Mouse (Mus musculus): ENCODE results near the gene Scarf1. TPM values are rescaled to one million over a fixed set of nuclear protein-coding genes. Genes with fewer than 3 reads are reported as not detected.
"Not testable (repeated sequence)": the region's sequence is repeated elsewhere in the genome, so short reads cannot be mapped to it uniquely, and the experiment has no call there.

Gene Scarf1
- polyA plus RNA-seq, 1 experiment from 2014 or later = 0.17 TPM

DNA sequence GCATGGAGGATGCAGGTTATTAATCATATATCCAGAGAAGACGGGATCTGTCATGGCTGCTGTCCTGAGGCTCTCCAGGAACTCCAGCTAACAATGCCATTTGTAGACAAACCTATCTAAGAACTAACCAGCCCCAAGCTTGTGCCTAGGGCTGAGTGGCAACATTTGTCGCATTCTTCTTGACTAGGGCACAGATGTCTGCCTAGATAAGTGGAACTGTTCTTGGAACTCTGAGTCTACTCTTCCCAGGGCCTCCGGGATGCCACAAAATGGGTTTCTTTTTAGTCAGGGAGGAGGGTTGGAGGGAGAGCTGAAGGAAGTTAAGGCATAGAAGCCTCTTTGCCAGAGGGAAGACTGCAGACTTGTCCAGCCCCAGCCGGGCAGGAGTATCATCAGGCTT is 32.7 kb downstream of the Scarf1 start:
- ChIA-PET CTCF (interaction anchor here (1.3 kb wide), 1 partner anchor 144 kb away, joined by 3 read pairs; no protein-coding TSS in a partner anchor), POLR2A (no interaction called here)
- H3K27me3 ChIP-seq = no peaks in the 10 kb centered on the region
- in situ Hi-C loops (cut with MboI; ENCODE audit: low pct_unique_long_range_greater_than_20kb) = no loop called here
- no peak for ATAC-seq
- TF ChIP-seq CTCF (IDR thresholded peaks at IDR 0.05) = no peak
- no peak for DNase-seq (ENCODE audit: low read depth, low spot score)

DNA sequence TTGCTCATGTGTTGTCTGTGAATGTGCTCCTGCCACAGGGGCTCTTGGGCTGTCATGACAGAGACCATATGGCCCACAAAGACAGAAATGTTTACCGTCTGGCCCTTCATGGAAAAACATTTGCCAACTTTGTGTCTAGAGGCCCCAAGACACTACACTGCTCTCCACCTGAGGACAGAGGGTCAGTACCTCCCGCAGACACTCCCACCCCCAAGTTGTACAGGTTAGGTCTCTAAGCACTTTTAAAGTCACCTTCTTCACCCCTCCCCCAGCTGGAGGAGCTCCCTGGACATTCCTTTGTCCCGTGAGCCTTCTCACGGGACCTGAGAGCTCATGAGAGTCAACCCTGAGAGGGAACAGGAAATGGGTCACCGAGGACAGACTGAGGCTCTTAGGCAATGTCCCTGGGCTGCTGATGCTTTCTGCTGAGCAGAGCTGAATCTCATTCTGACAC is 36.3 kb downstream of the Scarf1 start:
- CTCF ChIA-PET = no interaction called here
- no peak for DNase-seq (ENCODE audit: low read depth, low spot score)
- ATAC-seq = no peak
- TF ChIP-seq CTCF (IDR thresholded peaks at IDR 0.05) = no peak
- in situ Hi-C loops (cut with MboI; ENCODE audit: low pct_unique_long_range_greater_than_20kb) = no loop called here
- no peaks in the 10 kb centered on the region for H3K27me3 ChIP-seq
- POLR2A ChIA-PET = interaction anchor here (0.9 to 1.2 kb wide), 2 partner anchors 13 to 20 kb away, joined by 3 read pairs; no protein-coding TSS in a partner anchor

DNA sequence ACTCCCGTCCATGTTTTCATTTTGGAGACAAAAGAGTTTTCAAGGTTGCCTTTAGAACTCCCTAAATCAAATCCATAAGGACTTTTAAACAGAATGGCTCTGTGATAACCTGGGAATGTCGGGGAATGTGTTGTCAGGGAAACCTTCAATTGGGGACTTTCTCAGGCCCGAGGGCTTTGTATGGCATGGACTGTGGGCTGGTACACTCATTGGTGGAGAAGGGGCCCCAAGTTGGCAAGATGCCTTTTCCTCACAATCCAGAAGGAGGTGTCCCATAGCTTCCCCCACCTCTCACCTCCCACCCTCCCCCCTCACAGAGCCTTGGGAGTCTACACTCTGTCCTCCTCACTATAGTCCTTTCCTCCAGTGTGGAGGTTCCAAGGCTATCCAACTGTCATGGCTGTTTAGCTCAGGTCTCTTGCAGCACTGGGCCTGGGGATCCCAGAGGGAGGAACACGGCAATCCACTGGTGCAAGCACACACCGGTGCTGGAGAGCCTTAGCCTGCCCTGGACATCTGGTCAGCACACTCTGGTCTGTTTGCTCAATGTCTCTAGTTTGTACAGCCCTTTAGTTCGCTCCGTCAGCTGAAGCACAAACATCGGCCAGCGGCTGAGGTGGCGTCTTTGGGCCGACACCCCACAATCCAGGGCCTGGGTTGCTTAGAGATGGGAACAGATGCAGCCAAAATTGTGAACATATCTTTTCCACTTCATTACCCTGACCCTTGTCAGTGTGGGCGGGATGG is 37.0 kb downstream of the Scarf1 start:
- no peak for TF ChIP-seq CTCF (IDR thresholded peaks at IDR 0.05)
- ChIA-PET CTCF (no interaction called here), POLR2A (interaction anchor here (0.6 to 1.2 kb wide), 3 partner anchors 12 to 43 kb away, joined by 3 read pairs; no protein-coding TSS in a partner anchor)
- DNase-seq (ENCODE audit: low read depth, low spot score) (no peak), ATAC-seq (no peak)
- in situ Hi-C loops (cut with MboI; ENCODE audit: low pct_unique_long_range_greater_than_20kb) = no loop called here
- no peaks in the 10 kb centered on the region for H3K27me3 ChIP-seq

DNA sequence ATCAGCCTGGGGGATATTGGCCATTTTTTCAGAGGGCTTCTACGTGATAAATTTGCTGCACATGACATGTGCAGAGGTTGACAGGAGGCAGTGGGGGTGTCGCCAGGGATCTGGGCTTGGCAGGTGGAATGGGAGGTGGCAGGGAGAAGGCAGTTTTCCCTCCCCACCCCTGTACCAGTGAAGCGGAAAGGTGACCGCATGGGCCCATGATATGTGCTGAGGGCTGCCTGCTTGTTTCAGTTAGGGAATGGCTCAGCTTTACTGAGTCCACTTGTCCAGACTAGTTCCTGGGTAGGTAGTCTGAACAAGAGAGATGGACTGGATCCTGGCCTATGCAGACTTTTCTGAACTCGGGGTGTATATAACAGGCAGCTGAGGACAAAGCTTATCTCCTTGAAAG is 38.0 kb downstream of the Scarf1 start:
- ATAC-seq (peak; percentile 54), DNase-seq (ENCODE audit: low read depth, low spot score) (no peak)
- no peak for TF ChIP-seq CTCF (IDR thresholded peaks at IDR 0.05)
- no peaks in the 10 kb centered on the region for H3K27me3 ChIP-seq
- in situ Hi-C loops (cut with MboI; ENCODE audit: low pct_unique_long_range_greater_than_20kb) = no loop called here
- POLR2A ChIA-PET = no interaction called here
- CTCF ChIA-PET = interaction anchor here (1.2 to 1.7 kb wide), 2 partner anchors 12 to 21 kb away, joined by 3 to 4 read pairs; no protein-coding TSS in a partner anchor

DNA sequence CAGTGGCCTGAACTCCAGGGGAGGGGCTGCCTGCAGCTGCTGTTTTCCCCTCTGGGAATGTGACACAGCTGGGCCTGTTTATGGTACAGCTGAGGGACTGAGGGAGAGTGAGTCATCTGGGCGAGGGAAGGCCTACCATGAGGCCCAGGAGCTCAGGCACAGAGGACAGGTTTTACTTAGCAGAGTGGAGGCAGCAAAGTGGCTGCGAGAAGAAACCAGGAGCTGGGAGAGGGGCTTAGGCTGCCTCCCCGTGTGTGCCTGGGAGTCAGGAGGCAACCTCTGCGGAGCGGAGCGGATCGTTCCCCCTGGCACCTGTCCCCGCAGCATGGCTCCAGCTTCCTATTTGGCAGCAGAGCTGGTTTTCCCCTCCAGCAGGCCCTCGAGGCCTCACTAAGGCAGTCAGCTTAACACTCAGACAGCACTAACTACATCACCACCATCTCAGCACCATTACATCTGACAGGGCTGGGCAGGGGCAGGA is 38.7 kb downstream of the Scarf1 start:
- POLR2A ChIA-PET = no interaction called here
- TF ChIP-seq CTCF (IDR thresholded peaks at IDR 0.05) = no peak
- CTCF ChIA-PET = interaction anchor here (1.2 to 1.7 kb wide), 2 partner anchors 11 to 22 kb away, joined by 3 to 4 read pairs; no protein-coding TSS in a partner anchor
- H3K27me3 ChIP-seq = no peaks in the 10 kb centered on the region
- ATAC-seq (no peak), DNase-seq (ENCODE audit: low read depth, low spot score) (no peak)
- in situ Hi-C loops (cut with MboI; ENCODE audit: low pct_unique_long_range_greater_than_20kb) = no loop called here

DNA sequence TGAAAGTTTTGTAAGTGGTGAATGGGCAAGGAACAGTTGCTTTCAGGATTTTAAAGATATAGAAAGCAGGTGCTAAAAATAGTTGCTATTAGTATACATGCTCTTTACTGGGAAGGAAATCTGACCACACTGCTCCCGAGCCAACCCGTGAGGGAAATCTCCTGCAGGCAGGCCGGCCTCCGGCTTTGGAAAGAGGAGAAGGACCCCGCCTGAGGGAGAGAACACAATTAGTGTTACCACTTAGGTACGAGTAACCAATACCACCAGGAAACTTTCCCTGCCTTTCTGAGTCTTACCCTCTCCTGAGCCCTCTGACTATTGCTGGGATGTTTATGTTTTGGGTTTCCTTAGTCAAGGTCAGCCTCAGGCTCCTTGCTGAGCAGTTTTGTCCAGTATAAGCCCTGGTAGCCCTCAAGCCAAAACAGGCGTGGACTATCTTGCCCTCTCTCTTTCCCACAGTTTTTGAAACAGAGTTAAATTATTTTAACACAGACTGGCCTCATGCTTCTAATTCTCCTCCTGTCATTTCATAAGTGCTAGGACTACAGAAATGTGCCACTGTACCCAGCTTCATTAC is 39.7 kb downstream of the Scarf1 start:
- ChIA-PET CTCF (no interaction called here), POLR2A (interaction anchor here (0.5 kb wide), 1 partner anchor 153 kb away, joined by 8 read pairs; no protein-coding TSS in a partner anchor)
- ATAC-seq = no peak
- TF ChIP-seq CTCF (IDR thresholded peaks at IDR 0.05) = no peak
- in situ Hi-C loops (cut with MboI; ENCODE audit: low pct_unique_long_range_greater_than_20kb) = no loop called here
- DNase-seq (ENCODE audit: low read depth, low spot score) = no peak
- H3K27me3 ChIP-seq = no peaks in the 10 kb centered on the region

DNA sequence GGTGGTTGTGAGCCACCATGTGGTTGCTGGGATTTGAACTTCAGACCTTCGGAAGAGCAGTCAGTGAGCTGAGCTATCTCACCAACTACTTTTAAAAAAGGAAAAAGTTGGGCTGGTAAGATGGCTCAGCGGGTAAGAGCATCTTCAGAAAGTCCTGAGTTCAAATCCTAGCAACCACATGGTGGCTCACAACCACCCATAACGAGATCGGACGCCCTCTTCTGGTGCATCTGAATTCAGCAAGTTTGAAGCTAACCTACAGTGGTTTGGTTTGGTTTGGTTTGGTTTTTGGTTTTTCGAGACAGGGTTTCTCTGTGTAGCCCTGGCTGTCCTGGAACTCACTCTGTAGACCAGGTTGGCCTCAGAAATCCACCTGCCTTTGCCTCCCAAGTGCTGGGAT is 42.7 kb downstream of the Scarf1 start:
- ATAC-seq; in situ Hi-C loops (cut with MboI; ENCODE audit: low pct_unique_long_range_greater_than_20kb); H3K27me3 ChIP-seq: not testable (repeated sequence)

DNA sequence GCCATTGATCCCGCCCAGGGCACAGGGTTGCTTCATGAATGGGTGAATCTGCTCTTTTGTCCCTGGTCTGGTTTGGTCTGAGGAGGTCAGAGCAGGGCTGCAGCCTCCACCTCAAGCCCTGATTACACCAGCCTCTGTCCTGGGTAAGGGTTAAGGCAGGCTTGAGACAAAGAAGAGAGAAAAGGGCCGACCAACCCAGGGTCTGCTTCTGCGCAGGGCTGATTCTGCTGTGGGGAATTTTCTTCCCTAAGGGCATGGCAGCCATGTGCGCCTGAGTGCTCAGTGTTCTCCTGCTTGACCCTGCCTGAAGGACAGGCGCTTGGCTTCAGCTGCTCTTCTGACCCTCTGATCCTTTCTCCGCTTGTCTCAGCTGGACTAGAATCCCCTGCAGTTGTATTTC is 43.8 kb downstream of the Scarf1 start:
- in situ Hi-C loops (cut with MboI; ENCODE audit: low pct_unique_long_range_greater_than_20kb) = no loop called here
- POLR2A ChIA-PET = no interaction called here
- CTCF ChIA-PET = interaction anchor here (1.6 kb wide), 1 partner anchor 26 kb away, joined by 5 read pairs; the partner anchor contains the start of gene Slc43a2
- TF ChIP-seq CTCF (IDR thresholded peaks at IDR 0.05) = no peak
- DNase-seq (ENCODE audit: low read depth, low spot score) = no peak
- H3K27me3 ChIP-seq = no peaks in the 10 kb centered on the region
- no peak for ATAC-seq

More for the DNA sequence above, 42.7 kb downstream of the Scarf1 start:
- POLR2A ChIA-PET; DNase-seq (ENCODE audit: low read depth, low spot score): not testable (repeated sequence)
- CTCF ChIA-PET = interaction anchor here (1.3 to 2.0 kb wide), 3 partner anchors 13 to 25 kb away, joined by 4 to 5 read pairs (median 5); partner anchors contain the start of gene Slc43a2

DNA sequence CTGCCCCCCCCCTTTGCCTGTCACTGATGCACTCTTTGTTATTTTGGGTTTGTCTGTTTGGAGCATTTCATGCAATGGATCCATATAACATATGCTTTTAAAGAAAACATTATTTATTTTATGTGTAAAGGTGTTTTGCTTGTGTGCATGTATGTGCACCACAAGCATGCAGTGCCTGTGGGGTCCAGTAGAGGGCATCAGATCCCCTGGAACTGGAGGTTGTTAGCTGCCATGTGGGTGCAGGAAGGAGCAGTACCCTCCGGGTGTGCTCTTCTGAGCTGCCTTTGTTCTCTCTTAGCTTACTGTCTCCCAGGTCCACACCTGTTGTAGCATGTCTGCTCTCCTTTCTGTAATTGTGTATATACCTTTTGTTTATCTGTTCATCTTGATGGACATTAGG is 44.8 kb downstream of the Scarf1 start:
- POLR2A ChIA-PET = interaction anchor here (0.6 to 0.7 kb wide), 2 partner anchors 22 to 442 kb away, joined by 3 read pairs; no protein-coding TSS in a partner anchor
- H3K27me3 ChIP-seq = no peaks in the 10 kb centered on the region
- ATAC-seq = no peak
- in situ Hi-C loops (cut with MboI; ENCODE audit: low pct_unique_long_range_greater_than_20kb) = no loop called here
- CTCF ChIA-PET = interaction anchor here (1.0 to 2.1 kb wide), 2 partner anchors 14 to 17 kb away, joined by 3 to 10 read pairs; no protein-coding TSS in a partner anchor
- no peak for TF ChIP-seq CTCF (IDR thresholded peaks at IDR 0.05)
- DNase-seq (ENCODE audit: low read depth, low spot score) = no peak

DNA sequence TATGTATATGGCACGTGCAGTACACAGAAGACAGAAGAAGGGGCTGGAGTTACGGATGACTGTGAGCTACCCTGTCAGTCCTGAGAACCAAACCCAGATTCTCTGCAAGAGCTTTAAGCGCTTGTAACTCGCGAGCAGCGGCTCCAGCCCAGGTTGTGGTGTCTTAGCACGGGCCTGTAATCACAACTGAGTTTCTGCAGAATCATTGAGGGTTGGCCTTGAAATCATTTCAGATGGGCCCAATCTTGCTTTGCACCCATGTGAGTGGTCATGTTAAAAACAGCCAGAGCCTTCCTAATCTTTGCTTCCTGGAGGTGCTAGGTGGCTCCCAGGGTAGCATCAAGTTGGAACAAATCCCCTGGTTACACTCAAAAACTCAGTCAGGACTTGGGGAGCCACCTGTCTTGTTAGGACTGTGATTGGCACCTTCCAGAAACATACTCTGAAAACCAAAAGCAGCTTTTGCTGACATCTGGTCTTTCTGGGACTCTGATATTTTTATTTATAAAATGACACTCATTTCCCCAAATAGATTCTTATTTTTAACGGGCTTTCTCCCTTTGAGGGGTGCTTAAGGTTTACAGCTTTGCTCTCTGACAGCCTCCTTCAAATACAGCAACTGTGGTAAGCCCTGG is 46.6 kb downstream of the Scarf1 start:
- DNase-seq (ENCODE audit: low read depth, low spot score) = no peak
- H3K27me3 ChIP-seq = no peaks in the 10 kb centered on the region
- CTCF ChIA-PET = interaction anchor here (1.1 to 2.1 kb wide), 2 partner anchors 12 to 14 kb away, joined by 3 to 10 read pairs; no protein-coding TSS in a partner anchor
- POLR2A ChIA-PET = interaction anchor here (0.6 kb wide), 1 partner anchor 137 kb away, joined by 3 read pairs; no protein-coding TSS in a partner anchor
- in situ Hi-C loops (cut with MboI; ENCODE audit: low pct_unique_long_range_greater_than_20kb) = no loop called here
- no peak for ATAC-seq
- TF ChIP-seq CTCF (IDR thresholded peaks at IDR 0.05) = no peak
